Mouse (Mus musculus): ENCODE measurements around the gene Gm26620.

DNA sequence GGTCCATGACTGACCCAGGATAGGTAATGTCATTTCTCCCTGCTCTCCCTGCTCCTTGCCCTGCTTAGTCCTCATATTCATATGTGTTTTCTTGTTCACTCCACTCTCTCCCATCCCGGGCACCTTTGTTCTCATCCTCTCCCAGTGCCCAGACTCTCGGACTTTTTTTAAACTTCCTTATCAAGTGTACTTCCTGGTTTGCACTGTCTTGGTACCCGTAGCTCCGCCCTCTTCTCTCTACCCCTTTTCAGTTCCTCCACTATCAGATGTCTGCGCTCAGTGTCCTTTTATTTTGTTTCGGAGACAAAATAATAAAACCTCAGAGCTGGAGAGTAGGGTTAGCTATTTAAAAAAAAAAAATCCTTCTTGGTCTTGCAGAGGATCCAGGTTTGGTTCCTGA lies 39.6 kb downstream of the Gm26620 start:
- no peak for TF ChIP-seq GATA1 (IDR thresholded peaks at IDR 0.05; ENCODE audit: borderline replicate concordance, low read length)
- TF ChIP-seq FLI1 (IDR thresholded peaks at IDR 0.05; ENCODE audit: low read length): no peak

Data from megakaryocyte, embryonic 14.5 days (primary cell).